Mouse (Mus musculus) bone marrow, adult 2 months (tissue): Measurements from ENCODE around the gene Dgkb.

Experiments used
- CTCF ChIP-seq: fragments of 200-500 bp; IDR thresholded peaks from 2 replicates; pipeline ENCODE4 v1.5.1; 2011; ENCODE audit warnings: low read length, control low read depth; ENCODE audit not compliant: control insufficient read depth, insufficient read depth
- POLR2A ChIP-seq: fragments of 200-500 bp; IDR thresholded peaks from 2 replicates; pipeline ENCODE4 v1.6.1; 2011; ENCODE audit warnings: low read depth, mild to moderate bottlenecking, control low read depth, low read length, borderline replicate concordance; ENCODE audit not compliant: control insufficient read depth

DNA sequence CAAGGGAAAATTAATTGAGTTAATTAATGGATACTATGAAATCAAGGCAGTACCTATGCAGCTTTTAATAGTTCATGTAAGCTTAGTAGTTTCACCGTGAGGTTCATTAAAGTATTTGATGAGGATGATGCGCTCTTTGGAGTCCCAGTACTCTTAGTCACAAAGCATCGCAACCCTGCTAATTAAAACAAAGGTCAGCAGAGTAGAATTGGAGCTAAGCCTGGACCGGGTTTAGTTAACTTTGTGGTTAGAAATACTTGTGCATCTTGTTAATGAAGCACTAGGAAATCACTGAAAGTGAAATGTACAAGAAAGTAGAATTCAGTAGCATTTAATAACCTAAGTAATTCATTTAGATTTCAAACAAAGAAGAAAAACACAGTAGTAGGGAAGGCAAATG is 544.0 kb downstream of the Dgkb start:
- TF ChIP-seq CTCF, result no peak
- TF ChIP-seq POLR2A, result no peak
